Mouse (Mus musculus): ENCODE measurements around the gene Arhgef28. TPM values are rescaled to one million over a fixed set of nuclear protein-coding genes. Genes with fewer than 3 reads are reported as not detected.

Arhgef28 gene
- total RNA-seq (2012; rRNA removed) (not detected in 2 replicates), polyA plus RNA-seq (2012; ENCODE audit: insufficient read depth in 1 of 2, insufficient read length in 2 of 2, low read depth in 1 of 2, low replicate concordance in 2 of 2, missing spikeins in 1 of 2) (not detected)

DNA sequence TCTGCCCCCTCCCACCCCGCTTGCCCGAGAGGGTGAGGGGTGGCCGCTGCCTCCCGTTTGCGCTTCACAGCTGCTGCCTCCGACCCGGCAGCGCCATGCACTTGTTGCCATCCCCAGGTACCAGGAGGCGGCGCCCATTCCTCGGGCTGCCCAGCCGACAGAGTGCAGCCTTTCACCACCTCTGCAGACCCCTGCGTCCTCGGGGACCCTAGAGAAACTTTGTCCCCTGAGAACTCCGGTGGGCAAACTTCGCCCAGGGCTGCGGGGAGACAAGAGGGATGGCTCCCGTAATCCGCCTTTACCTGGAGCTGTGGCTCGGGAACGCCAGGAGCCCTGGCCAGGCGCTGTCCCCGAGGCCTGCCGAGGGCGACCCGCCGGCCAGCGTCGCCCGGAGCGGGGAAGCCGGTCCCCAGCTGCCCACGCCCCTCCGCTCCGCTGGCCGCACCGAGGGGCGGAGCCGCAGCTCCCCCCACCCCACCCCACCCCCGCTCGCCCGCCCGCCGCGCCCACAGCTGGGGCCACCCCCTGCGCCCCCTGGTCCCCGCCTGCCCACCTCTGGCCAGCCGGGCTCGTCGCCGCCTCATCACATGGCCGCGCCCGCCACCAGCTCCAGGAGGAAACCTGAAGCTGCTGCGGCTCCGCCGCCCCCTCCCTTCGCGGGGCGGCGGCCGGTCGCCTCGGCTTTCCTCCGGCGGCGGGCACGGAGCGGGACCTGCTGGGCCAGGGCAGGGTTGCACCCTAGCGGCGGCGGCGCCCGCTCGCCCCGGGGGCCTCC lies at the start of gene Arhgef28:
Arhgef28 (minus strand) TSS at position 669 of the 775 bp plus-strand sequence.
- Histone ChIP-seq H3K4me1 (ENCODE audit: control insufficient read depth in 1 of 2, insufficient read depth in 2 of 2, low read length in 2 of 2) (no peaks in the 10 kb centered on the region), H3K79me2 (ENCODE audit: control insufficient read depth, insufficient read depth, low read length, poor library complexity) (no peaks in the 10 kb centered on the region), H3K36me3 (ENCODE audit: control insufficient read depth in 1 of 2, insufficient read depth in 2 of 2, low read length in 2 of 2) (no peaks in the 10 kb centered on the region), H3K9ac (ENCODE audit: control insufficient read depth, low read depth, low read length, poor library complexity, severe bottlenecking) (no peak within 1 kb of the TSS), H3K4me3 (ENCODE audit: control insufficient read depth in 1 of 2, insufficient read depth in 1 of 2, low read depth in 2 of 2, low read length in 2 of 2) (no peak within 1 kb of the TSS), H3K27ac (ENCODE audit: control insufficient read depth, low read depth, low read length) (no peak within 1 kb of the TSS), H3K27me3 (ENCODE audit: control insufficient read depth in 1 of 2, insufficient read depth in 2 of 2, low read length in 2 of 2) (no peaks in the 10 kb centered on the region; a peak in 1 of 4 replicates), H3K9me3 (replicated peaks; ENCODE audit: insufficient read depth, low read length) (no peaks in the 10 kb centered on the region)
- TF ChIP-seq ELF1 (IDR thresholded peaks at IDR 0.05; ENCODE audit: low read depth, low read length) = no peak
- TF ChIP-seq ZC3H11A (IDR thresholded peaks at IDR 0.05; ENCODE audit: low read depth, low read length) = no peak
- no peak for TF ChIP-seq POLR2AphosphoS5 (IDR thresholded peaks at IDR 0.05; ENCODE audit: borderline replicate concordance, low read depth, low read length)
- no peak for TF ChIP-seq MEF2A (IDR thresholded peaks at IDR 0.05; ENCODE audit: extremely low read depth, insufficient replicate concordance, low read depth, low read length, poor library complexity, severe bottlenecking)
- TF ChIP-seq HCFC1 (IDR thresholded peaks at IDR 0.05; ENCODE audit: low read depth, low read length) = no peak
- no peak for DNase-seq (ENCODE audit: low read depth, low spot score)

GRCm38 (mm10) chr13:98254921-98255320 lies 48.7 kb upstream of the Arhgef28 start:
- DNase-seq (ENCODE audit: low read depth, low spot score) = no peak
- Histone ChIP-seq H3K4me3 (ENCODE audit: control insufficient read depth in 1 of 2, insufficient read depth in 1 of 2, low read depth in 2 of 2, low read length in 2 of 2) (no peak overlapping the region), H3K9ac (ENCODE audit: control insufficient read depth, low read depth, low read length, poor library complexity, severe bottlenecking) (no peak overlapping the region), H3K36me3 (ENCODE audit: control insufficient read depth in 1 of 2, insufficient read depth in 2 of 2, low read length in 2 of 2) (peaks cover 0 to 46% of the 10 kb centered on the region in 2 experiments; a peak in 2 of 4 replicates), H3K27me3 (ENCODE audit: control insufficient read depth in 1 of 2, insufficient read depth in 2 of 2, low read length in 2 of 2) (no peaks in the 10 kb centered on the region), H3K9me3 (replicated peaks; ENCODE audit: insufficient read depth, low read length) (no peaks in the 10 kb centered on the region), H3K4me1 (ENCODE audit: control insufficient read depth in 1 of 2, insufficient read depth in 2 of 2, low read length in 2 of 2) (no peaks in the 10 kb centered on the region), H3K79me2 (ENCODE audit: control insufficient read depth, insufficient read depth, low read length, poor library complexity) (peaks cover 3% of the 10 kb centered on the region), H3K27ac (ENCODE audit: control insufficient read depth, low read depth, low read length) (no peak overlapping the region)
- TF ChIP-seq MAFK (IDR thresholded peaks at IDR 0.05; ENCODE audit: borderline replicate concordance, low read depth, low read length) = no peak
- no peak for TF ChIP-seq POLR2A (IDR thresholded peaks at IDR 0.05; ENCODE audit: control insufficient read depth in 1 of 2, insufficient read depth in 1 of 2, low read depth in 1 of 2, low read length in 2 of 2, poor library complexity in 1 of 2)
- no peak for TF ChIP-seq ZKSCAN1 (IDR thresholded peaks at IDR 0.05; ENCODE audit: low read depth, low read length)
- no peak for TF ChIP-seq USF1 (IDR thresholded peaks at IDR 0.05; ENCODE audit: low read depth, low read length)
- TF ChIP-seq ETS1 (IDR thresholded peaks at IDR 0.05; ENCODE audit: low read depth, low read length) = no peak
- no peak for TF ChIP-seq CHD1 (IDR thresholded peaks at IDR 0.05; ENCODE audit: low read depth, low read length)
- TF ChIP-seq MAX (IDR thresholded peaks at IDR 0.05; ENCODE audit: low read length) = no peak
- no peak for TF ChIP-seq SMC3 (IDR thresholded peaks at IDR 0.05; ENCODE audit: low read depth, low read length)
- TF ChIP-seq JUND (IDR thresholded peaks at IDR 0.05; ENCODE audit: low read depth, low read length) = no peak
- no peak for TF ChIP-seq MXI1 (IDR thresholded peaks at IDR 0.05; ENCODE audit: low read depth, low read length)
- no peak for TF ChIP-seq SIN3A (IDR thresholded peaks at IDR 0.05; ENCODE audit: low read length)
- TF ChIP-seq ZMIZ1 (IDR thresholded peaks at IDR 0.05; ENCODE audit: low read depth, low read length) = no peak
- no peak for TF ChIP-seq EP300 (IDR thresholded peaks at IDR 0.05; ENCODE audit: low read depth in 1 of 2, low read length in 2 of 2)
- TF ChIP-seq UBTF (IDR thresholded peaks at IDR 0.05; ENCODE audit: borderline replicate concordance, insufficient read depth, low read depth, low read length) = no peak
- TF ChIP-seq MYB (IDR thresholded peaks at IDR 0.05; ENCODE audit: low read depth, low read length) = no peak
- TF ChIP-seq TAL1 (IDR thresholded peaks at IDR 0.05; ENCODE audit: low read length) = no peak
- no peak for TF ChIP-seq RAD21 (IDR thresholded peaks at IDR 0.05; ENCODE audit: low read depth, low read length)
- TF ChIP-seq CTCF (IDR thresholded peaks at IDR 0.05 in 2 of 3, conservative IDR thresholded peaks at IDR 0.05 in 1 of 3; ENCODE audit: control insufficient read depth in 1 of 3, insufficient read depth in 1 of 3, low read depth in 2 of 3, low read length in 3 of 3, poor library complexity in 1 of 3, severe bottlenecking in 1 of 3) = no peak
- no peak for TF ChIP-seq MYC (IDR thresholded peaks at IDR 0.05; ENCODE audit: low read depth, low read length)
